Mouse (Mus musculus): ENCODE results near the gene A430005L14Rik. TPM values are rescaled to one million over a fixed set of nuclear protein-coding genes. Genes with fewer than 3 reads are reported as not detected.
A peak's percentile ranks its signal among the peaks of the same experiment; 100 is the strongest.
"Not testable (repeated sequence)": the region's sequence is repeated elsewhere in the genome, so short reads cannot be mapped to it uniquely, and the experiment has no call there.

A430005L14Rik gene
- total RNA-seq (2021), result 10 to 100 TPM; 14.1 to 16.2 TPM
- 15.5 and 21.1 TPM in 2 replicates for polyA plus RNA-seq (2012; rRNA removed)
- long read RNA-seq, transcript A430005L14Rik-201 (4 exons, 1,098 nt), result major isoform, 13 of 15 reads
- long read RNA-seq, partial matches to known transcripts, result 0 of 15 reads
- long read RNA-seq, other reads (novel, unspliced or antisense), result 1 of 15 reads

- H3K79me2 ChIP-seq (replicated peaks; ENCODE audit: control insufficient read depth, insufficient read depth, low read length), result no peaks in the 10 kb centered on the region
- 1% methylated on average over 66 of the region's 67 CpGs for WGBS
- H3K27ac ChIP-seq, result peak within 1 kb of the TSS; percentile 78
- no peak for TF ChIP-seq CTCF (IDR thresholded peaks at IDR 0.05)
- TF ChIP-seq POLR2A (IDR thresholded peaks at IDR 0.05; ENCODE audit: insufficient read depth, low read depth, low read length), result peak; percentile 67
- H3K4me3 ChIP-seq, result peak within 1 kb of the TSS; percentile 72
- peak; percentile 98 for DNase-seq
- no peaks in the 10 kb centered on the region for H3K36me3 ChIP-seq (ENCODE audit: control insufficient read depth, insufficient read depth, low read length)
- H3K4me1 ChIP-seq (ENCODE audit: control insufficient read depth, insufficient read depth, low read length), result no peaks in the 10 kb centered on the region
- peak within 1 kb of the TSS; percentile 76 for H3K9ac ChIP-seq (ENCODE audit: low read depth, low read length)
- H3K27me3 ChIP-seq (ENCODE audit: control insufficient read depth, insufficient read depth, low read length), result no peaks in the 10 kb centered on the region
- intact Hi-C loops (cut with DNase I), result loop anchor here (2.0 to 10.0 kb wide), 2 partner anchors 18 to 188 kb away; partner anchors contain the start of genes Cep104, Dffb, Trp73 and Wrap73
These were observed at the start of gene A430005L14Rik for GRCm38 (mm10) chr4:153956569-153957405. Gene A430005L14Rik, plus strand, starts transcription at chr4:153957237.

GRCm38 (mm10) chr4:153907573-153907972 is 49.5 kb upstream of the A430005L14Rik start:
- no peak for DNase-seq
- WGBS, result 21% methylated on average over 11 of the region's 11 CpGs
- intact Hi-C loops (cut with DNase I), result no loop called here
- H3K36me3 ChIP-seq (ENCODE audit: control insufficient read depth, insufficient read depth, low read length), result no peaks in the 10 kb centered on the region
- no peaks in the 10 kb centered on the region for H3K4me1 ChIP-seq (ENCODE audit: control insufficient read depth, insufficient read depth, low read length)
- H3K9ac ChIP-seq (ENCODE audit: low read depth, low read length), result no peak overlapping the region
- H3K4me3 ChIP-seq, result no peak overlapping the region
- TF ChIP-seq POLR2A (IDR thresholded peaks at IDR 0.05; ENCODE audit: insufficient read depth, low read depth, low read length) (no peak), CTCF (IDR thresholded peaks at IDR 0.05) (no peak), EP300 (IDR thresholded peaks at IDR 0.05; ENCODE audit: insufficient read depth, low read depth, low read length) (no peak)
- no peaks in the 10 kb centered on the region; the same call in 1 of the 2 replicates for H3K27me3 ChIP-seq (ENCODE audit: control insufficient read depth, insufficient read depth, low read length)
- no peaks in the 10 kb centered on the region for H3K79me2 ChIP-seq (replicated peaks; ENCODE audit: control insufficient read depth, insufficient read depth, low read length)
- no peak overlapping the region for H3K27ac ChIP-seq

- Histone ChIP-seq H3K4me1 (ENCODE audit: control insufficient read depth, insufficient read depth, low read length) (no peaks in the 10 kb centered on the region), H3K9ac (ENCODE audit: low read depth, low read length) (no peak overlapping the region), H3K36me3 (ENCODE audit: control insufficient read depth, insufficient read depth, low read length) (no peaks in the 10 kb centered on the region), H3K79me2 (replicated peaks; ENCODE audit: control insufficient read depth, insufficient read depth, low read length) (no peaks in the 10 kb centered on the region), H3K27ac (no peak overlapping the region), H3K4me3 (no peak overlapping the region), H3K27me3 (ENCODE audit: control insufficient read depth, insufficient read depth, low read length) (no peaks in the 10 kb centered on the region)
- intact Hi-C loops (cut with DNase I), result no loop called here
- 46% methylated on average over 3 of the region's 3 CpGs for WGBS
- 0 out of 2 replicates have a peak, but pooled peaks have one; percentile 19 for TF ChIP-seq CTCF (IDR thresholded peaks at IDR 0.05)
- no peak for TF ChIP-seq POLR2A (IDR thresholded peaks at IDR 0.05; ENCODE audit: insufficient read depth, low read depth, low read length)
- DNase-seq, result no peak
These were observed 43.4 kb upstream of the A430005L14Rik start for GRCm38 (mm10) chr4:153913635-153914034.

GRCm38 (mm10) chr4:153917773-153918500 is 39.1 kb upstream of the A430005L14Rik start:
- WGBS, result 30% methylated on average over 8 of the region's 8 CpGs
- Histone ChIP-seq H3K36me3 (ENCODE audit: control insufficient read depth, insufficient read depth, low read length) (no peaks in the 10 kb centered on the region), H3K79me2 (replicated peaks; ENCODE audit: control insufficient read depth, insufficient read depth, low read length) (no peaks in the 10 kb centered on the region), H3K4me1 (ENCODE audit: control insufficient read depth, insufficient read depth, low read length) (no peaks in the 10 kb centered on the region), H3K4me3 (no peak overlapping the region), H3K27me3 (ENCODE audit: control insufficient read depth, insufficient read depth, low read length) (no peaks in the 10 kb centered on the region), H3K27ac (no peak overlapping the region), H3K9ac (ENCODE audit: low read depth, low read length) (no peak overlapping the region)
- intact Hi-C loops (cut with DNase I), result no loop called here
- TF ChIP-seq EP300 (IDR thresholded peaks at IDR 0.05; ENCODE audit: insufficient read depth, low read depth, low read length) (no peak), POLR2A (IDR thresholded peaks at IDR 0.05; ENCODE audit: insufficient read depth, low read depth, low read length) (no peak), CTCF (IDR thresholded peaks at IDR 0.05) (no peak)
- no peak for DNase-seq

- Histone ChIP-seq H3K4me1 (ENCODE audit: control insufficient read depth, insufficient read depth, low read length) (no peaks in the 10 kb centered on the region), H3K4me3 (no peak overlapping the region), H3K36me3 (ENCODE audit: control insufficient read depth, insufficient read depth, low read length) (no peaks in the 10 kb centered on the region), H3K27ac (no peak overlapping the region), H3K27me3 (ENCODE audit: control insufficient read depth, insufficient read depth, low read length) (no peaks in the 10 kb centered on the region), H3K79me2 (replicated peaks; ENCODE audit: control insufficient read depth, insufficient read depth, low read length) (no peaks in the 10 kb centered on the region), H3K9ac (ENCODE audit: low read depth, low read length) (no peak overlapping the region)
- 63% methylated on average over 9 of the region's 9 CpGs for WGBS
- TF ChIP-seq EP300 (IDR thresholded peaks at IDR 0.05; ENCODE audit: insufficient read depth, low read depth, low read length), result no peak
- TF ChIP-seq POLR2A (IDR thresholded peaks at IDR 0.05; ENCODE audit: insufficient read depth, low read depth, low read length), result no peak
- TF ChIP-seq CTCF (IDR thresholded peaks at IDR 0.05), result no peak
- intact Hi-C loops (cut with DNase I), result no loop called here
- DNase-seq, result no peak
These were observed 36.4 kb upstream of the A430005L14Rik start for GRCm38 (mm10) chr4:153920517-153921233.

GRCm38 (mm10) chr4:153922090-153922489 is 34.9 kb upstream of the A430005L14Rik start:
- H3K27ac ChIP-seq; H3K79me2 ChIP-seq (replicated peaks; ENCODE audit: control insufficient read depth, insufficient read depth, low read length); intact Hi-C loops (cut with DNase I); H3K9ac ChIP-seq (ENCODE audit: low read depth, low read length); DNase-seq; H3K4me3 ChIP-seq; H3K36me3 ChIP-seq (ENCODE audit: control insufficient read depth, insufficient read depth, low read length); H3K27me3 ChIP-seq (ENCODE audit: control insufficient read depth, insufficient read depth, low read length); H3K4me1 ChIP-seq (ENCODE audit: control insufficient read depth, insufficient read depth, low read length): not testable (repeated sequence)
- WGBS, result 28% methylated on average over 4 of the region's 4 CpGs
